Mouse (Mus musculus) gastrocnemius, postnatal 14 days (tissue): ENCODE measurements around the gene Fam83e. TPM values are rescaled to one million over a fixed set of nuclear protein-coding genes. Genes with fewer than 3 reads are reported as not detected.

Experiments
- DNase-seq: peaks from one replicate; pipeline ENCODE4 v3.0.0; 2021; ENCODE audit warnings: mixed read lengths
- intact Hi-C: fragments of 180-260 bp; cut with DNase I; formaldehyde crosslinking; loops from one replicate; pipeline ENCODE4 v1.15.1; 2025; ENCODE audit warnings: low total_unique reads
- total RNA-seq, 2 experiments: library from RNA; stranded (reverse); gene quantifications; 2 replicates each; pipeline ENCODE4 v1.2.3; 2021

The Fam83e gene
- total RNA-seq, 2 experiments from 2014 or later: 0.16 TPM

- intact Hi-C loops: no loop called here
- DNase-seq: peak; percentile 45
Observed at GRCm38 (mm10) chr7:45712022-45712757, 8.8 kb upstream of the Fam83e start.

- peak; percentile 22 for DNase-seq
- intact Hi-C loops: no loop called here
Observed at GRCm38 (mm10) chr7:45713396-45713795, 7.6 kb upstream of the Fam83e start.

DNA sequence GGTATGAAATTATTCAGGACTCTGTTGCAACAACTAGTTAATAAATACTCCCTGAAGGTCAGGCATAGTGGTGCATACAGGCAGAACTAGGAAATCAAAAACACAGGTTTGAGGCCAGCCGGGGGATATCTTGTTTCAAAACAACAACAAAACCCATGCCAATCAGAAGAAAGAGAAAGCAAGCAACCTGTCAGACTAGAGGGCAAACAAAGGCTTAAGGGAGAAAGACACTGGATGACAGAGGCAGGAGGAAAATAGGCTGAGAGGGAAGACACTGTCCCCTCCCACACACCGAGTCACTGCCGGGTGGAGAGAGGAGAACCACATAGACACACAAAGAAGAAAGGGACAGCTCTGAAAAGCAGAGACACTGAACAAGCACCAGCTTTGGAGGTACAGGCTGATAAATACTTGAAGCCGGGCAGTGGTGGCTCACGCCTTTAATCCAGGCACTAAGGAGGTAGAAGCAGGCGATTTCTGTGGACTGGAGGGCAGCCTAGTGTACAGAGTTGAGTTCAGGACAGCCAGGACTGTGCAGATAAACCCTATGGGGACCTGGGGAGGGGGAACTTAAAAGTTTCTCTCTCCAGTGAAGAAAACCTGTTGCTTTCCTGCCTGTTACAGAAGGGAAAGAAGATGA is 7.0 kb upstream of the Fam83e start:
- intact Hi-C loops: no loop called here
- DNase-seq: no peak

- intact Hi-C loops: no loop called here
- peak; percentile 10 for DNase-seq
Observed at GRCm38 (mm10) chr7:45714630-45715089, 6.4 kb upstream of the Fam83e start.

GRCm38 (mm10) chr7:45715090-45715708 is 5.8 kb upstream of the Fam83e start, which contains the start of gene Rpl18:
Gene Rpl18 (plus strand): TSS chr7:45715457.
- DNase-seq: peak; percentile 99
- intact Hi-C loops: no loop called here

DNA sequence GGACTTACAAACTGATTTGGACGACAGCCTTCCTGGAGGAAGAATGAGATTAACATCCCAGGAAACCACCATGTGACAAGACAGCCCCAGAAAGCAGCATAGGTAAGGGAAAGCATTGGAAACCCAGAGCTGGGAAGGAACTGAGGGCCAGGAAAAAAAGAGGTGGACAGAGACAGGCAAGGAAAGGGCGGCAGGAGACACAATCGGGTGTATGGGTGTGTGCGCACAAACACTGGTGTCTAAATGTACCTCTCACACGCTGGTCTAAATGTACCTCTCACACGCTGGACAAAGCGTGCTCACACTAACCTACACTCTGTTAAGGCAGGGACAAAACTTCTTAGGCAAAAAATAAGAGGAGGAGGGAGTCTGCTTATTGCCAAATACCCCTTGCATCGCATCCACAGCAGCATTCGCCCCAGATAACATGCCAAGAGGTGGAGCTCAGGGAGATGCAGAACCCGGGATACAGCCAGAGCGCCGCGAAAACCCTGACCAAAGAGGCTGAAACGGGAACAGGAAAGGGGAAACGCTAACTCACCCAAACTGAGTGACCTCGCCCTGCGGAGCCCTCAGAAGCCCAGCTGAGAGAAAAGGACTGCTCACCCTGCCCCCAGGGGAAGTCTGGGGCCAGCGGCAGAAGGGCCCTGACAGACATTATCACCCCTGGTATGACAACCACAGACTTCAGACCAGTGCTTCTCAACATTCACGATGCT is 5.1 kb upstream of the Fam83e start:
- DNase-seq: no peak
- intact Hi-C loops: no loop called here

- intact Hi-C loops: no loop called here
- DNase-seq: no peak
Observed at GRCm38 (mm10) chr7:45716460-45716857, 4.6 kb upstream of the Fam83e start.

GRCm38 (mm10) chr7:45716952-45717917 is 3.8 kb upstream of the Fam83e start:
- no peak for DNase-seq
- intact Hi-C loops: no loop called here

- DNase-seq: peak; percentile 99
- intact Hi-C loops: no loop called here
Observed at GRCm38 (mm10) chr7:45717918-45718297, 3.1 kb upstream of the Fam83e start, which contains the start of gene Sphk2. Gene Sphk2 (minus strand): TSS chr7:45718002.

DNA sequence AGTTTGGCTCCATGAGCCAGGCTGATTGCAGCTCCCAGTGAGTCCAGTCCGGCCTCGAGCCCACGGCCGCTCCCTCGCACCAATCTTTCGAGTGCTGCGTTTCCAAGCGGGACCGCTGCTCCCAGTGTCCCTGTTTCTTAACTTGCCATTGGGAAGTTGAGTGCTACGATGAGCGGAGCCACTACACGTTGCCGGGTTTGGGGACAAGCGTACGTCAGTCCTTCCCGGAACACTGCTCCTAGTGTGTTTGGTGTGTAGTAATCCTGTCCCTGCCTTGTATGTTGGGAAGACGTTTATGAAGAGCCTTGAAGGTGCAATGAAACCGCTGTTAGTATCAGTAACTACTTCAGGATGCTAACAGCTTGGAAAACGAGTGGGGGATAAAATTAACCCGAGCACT is 2.7 kb upstream of the Fam83e start:
- intact Hi-C loops: no loop called here
- DNase-seq: no peak

- DNase-seq: no peak
- intact Hi-C loops: no loop called here
Observed at GRCm38 (mm10) chr7:45719180-45719579, 1.8 kb upstream of the Fam83e start.

GRCm38 (mm10) chr7:45719738-45720412 is 1.1 kb upstream of the Fam83e start:
- intact Hi-C loops: no loop called here
- no peak for DNase-seq

DNA sequence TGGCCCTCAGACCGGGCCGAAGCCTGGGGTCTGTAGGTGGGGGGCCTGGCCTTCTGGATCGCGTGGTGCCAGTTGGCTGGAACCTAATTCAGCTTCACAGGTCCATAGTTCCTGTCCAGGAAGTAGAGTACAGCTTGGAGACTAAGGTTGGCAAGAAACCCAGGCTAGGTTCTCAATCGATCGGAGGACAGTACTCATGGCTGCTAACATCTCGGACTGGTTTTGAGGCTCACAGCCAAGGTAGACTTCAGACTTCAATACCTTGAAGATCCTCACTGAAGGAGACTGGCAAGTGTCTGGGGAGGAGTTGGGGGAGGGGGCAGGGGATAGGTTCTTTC is 191 bp downstream of the Fam83e start:
- no peak for DNase-seq
- intact Hi-C loops: no loop called here

DNA sequence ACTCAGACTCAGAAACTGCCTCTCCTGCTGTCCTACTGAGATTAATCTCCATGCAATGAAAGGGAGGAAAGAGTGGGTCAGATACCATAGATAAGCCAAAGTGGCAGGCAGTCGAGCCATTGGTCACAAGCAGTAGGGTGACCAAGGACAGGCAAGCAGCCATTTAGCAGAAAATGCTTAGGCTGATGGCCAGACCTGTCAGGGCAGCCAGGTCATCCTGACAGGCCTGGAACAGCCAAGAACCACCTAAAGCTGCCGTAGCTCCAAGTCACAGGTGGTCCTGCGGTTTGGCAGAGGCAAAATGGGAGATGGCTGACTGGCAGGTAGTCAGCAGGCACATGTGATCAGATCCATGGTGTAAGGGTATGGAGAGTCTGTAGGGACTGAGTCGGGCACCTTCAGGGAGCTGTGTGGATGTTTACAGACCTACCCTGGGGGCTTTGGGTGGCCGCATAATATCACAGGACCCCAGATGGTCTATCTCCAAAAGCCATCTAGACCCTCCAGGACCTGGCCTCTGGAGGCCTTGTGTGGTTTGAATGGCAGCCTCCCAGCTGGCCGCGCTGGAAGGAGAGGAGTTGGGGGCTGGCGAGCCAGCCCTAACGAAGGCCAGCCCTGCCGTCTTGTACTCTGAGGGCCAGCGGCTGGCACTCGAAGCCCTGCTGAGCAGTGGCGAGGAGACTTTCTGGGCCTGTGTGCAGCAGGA is 783 bp downstream of the Fam83e start:
- no peak for DNase-seq

DNA sequence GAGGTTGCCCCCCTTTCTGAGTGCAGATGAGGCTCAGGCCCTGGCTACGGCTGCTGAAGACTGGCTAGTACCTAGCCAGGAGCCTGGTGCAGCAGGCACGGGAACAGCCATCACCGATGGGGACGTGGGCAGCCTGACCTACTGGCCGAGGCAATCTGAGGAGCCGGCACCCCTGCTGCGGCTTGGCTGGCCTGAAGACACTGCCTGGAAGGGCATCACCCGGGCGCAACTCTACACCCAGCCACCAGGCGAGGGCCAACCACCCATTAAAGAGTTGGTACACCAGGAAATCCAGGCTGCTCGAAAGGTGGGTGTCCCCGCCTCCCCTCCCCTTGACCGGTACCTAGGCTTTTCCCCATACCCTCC is 1.3 kb downstream of the Fam83e start:
- intact Hi-C loops: no loop called here
- no peak for DNase-seq

More for the DNA sequence above, 783 bp downstream of the Fam83e start:
- intact Hi-C loops: no loop called here

DNA sequence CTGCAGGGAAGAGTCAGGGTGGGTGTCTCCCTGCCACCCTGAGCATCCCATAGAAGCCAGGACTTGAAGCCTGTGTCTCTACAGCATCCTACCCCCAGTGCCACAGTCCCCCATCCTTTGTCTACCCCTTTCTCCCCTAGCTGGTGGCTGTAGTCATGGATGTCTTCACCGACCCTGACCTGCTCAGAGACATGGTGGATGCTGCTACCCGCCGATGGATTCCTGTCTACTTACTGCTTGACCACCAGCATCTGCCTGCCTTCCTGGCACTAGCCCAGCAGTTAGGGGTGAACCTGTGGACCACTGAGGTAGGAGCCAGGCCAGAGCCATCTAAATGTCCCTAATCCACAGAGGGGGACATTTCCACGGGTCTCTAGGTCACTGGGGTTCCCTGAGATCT is 2.3 kb downstream of the Fam83e start:
- DNase-seq: no peak
- intact Hi-C loops: no loop called here

DNA sequence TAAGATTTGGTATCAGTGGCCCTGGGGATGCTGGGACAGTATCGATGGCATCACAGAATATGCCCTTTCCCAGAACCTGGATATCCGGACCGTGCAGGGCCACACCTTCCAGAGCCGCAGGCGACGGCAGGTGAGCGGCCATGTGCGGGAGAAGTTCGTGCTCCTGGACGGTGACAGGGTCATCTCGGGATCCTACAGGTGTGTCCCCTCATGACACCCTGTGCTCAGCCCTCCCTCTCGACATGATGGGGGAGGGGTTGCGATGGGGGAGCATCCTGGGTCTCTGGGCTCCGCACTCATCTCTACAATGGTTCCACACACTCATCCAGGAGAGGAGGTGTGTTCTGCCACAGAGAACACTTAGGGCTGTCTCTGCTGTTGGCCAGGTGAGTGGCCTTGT is 2.8 kb downstream of the Fam83e start:
- intact Hi-C loops: no loop called here

GRCm38 (mm10) chr7:45725151-45725550 is 4.1 kb downstream of the Fam83e start:
- intact Hi-C loops: no loop called here
- no peak for DNase-seq

More for the DNA sequence above, 2.8 kb downstream of the Fam83e start:
- no peak for DNase-seq
